Mouse (Mus musculus): ENCODE data around the gene Atp5e.

GRCm38 (mm10) chr2:174509825-174510224, 45.9 kb upstream of the Atp5e start:
- no peak for TF ChIP-seq CTCF (IDR thresholded peaks at IDR 0.05; ENCODE audit: control insufficient read depth, insufficient read depth, insufficient read length)
- no peak for TF ChIP-seq MYOD1 (IDR thresholded peaks at IDR 0.05; ENCODE audit: control insufficient read depth, insufficient read length, low read depth)
- no peak for TF ChIP-seq MAX (IDR thresholded peaks at IDR 0.05)
- no peak for TF ChIP-seq FOSL1 (IDR thresholded peaks at IDR 0.05; ENCODE audit: insufficient read depth, low read length, poor library complexity, severe bottlenecking)
